Mouse (Mus musculus): ENCODE data around the gene Mgrn1. TPM values are rescaled to one million over a fixed set of nuclear protein-coding genes. Genes with fewer than 3 reads are reported as not detected.
A peak's percentile ranks its signal among the peaks of the same experiment; 100 is the strongest.

Gene Mgrn1
- polyA plus RNA-seq, 1 experiment from 2014 or later, result 81.1 TPM

- no peaks in the 10 kb centered on the region for H3K9me3 ChIP-seq (replicated peaks; ENCODE audit: control insufficient read depth, low read length)
- H3K4me1 ChIP-seq (ENCODE audit: control insufficient read depth, insufficient read depth, low read length), result peaks cover 33% of the 10 kb centered on the region
- H3K4me2 ChIP-seq (ENCODE audit: low read depth, low read length), result peak overlapping the region; percentile 92
- no peaks in the 10 kb centered on the region for H3K36me3 ChIP-seq (ENCODE audit: control insufficient read depth, insufficient read depth, low read length)
- peak overlapping the region; percentile 95 for H3K4me3 ChIP-seq (replicated peaks; ENCODE audit: low read length)
- no peak for ATAC-seq (ENCODE audit: insufficient read depth, low FRiP score)
- H3K27ac ChIP-seq (ENCODE audit: low read length), result peak overlapping the region; percentile 92
- H3K27me3 ChIP-seq (ENCODE audit: control insufficient read depth, insufficient read depth, low read length), result no peaks in the 10 kb centered on the region
- under 1% methylated on average over 8 of the region's 8 CpGs for WGBS
- H3K9ac ChIP-seq (ENCODE audit: low read length), result peak overlapping the region; percentile 94
These were observed 606 bp downstream of the Mgrn1 start for GRCm38 (mm10) chr16:4886690-4887020.

- Histone ChIP-seq H3K27me3 (ENCODE audit: control insufficient read depth, insufficient read depth, low read length) (no peaks in the 10 kb centered on the region), H3K4me2 (ENCODE audit: low read depth, low read length) (no peak overlapping the region), H3K27ac (ENCODE audit: low read length) (no peak overlapping the region), H3K4me1 (ENCODE audit: control insufficient read depth, insufficient read depth, low read length) (peaks cover 27% of the 10 kb centered on the region), H3K4me3 (replicated peaks; ENCODE audit: low read length) (no peak overlapping the region), H3K36me3 (ENCODE audit: control insufficient read depth, insufficient read depth, low read length) (no peaks in the 10 kb centered on the region; the same call in 1 of the 2 replicates), H3K9ac (ENCODE audit: low read length) (no peak overlapping the region), H3K9me3 (replicated peaks; ENCODE audit: control insufficient read depth, low read length) (no peaks in the 10 kb centered on the region)
- WGBS, result 55% methylated on average over 4 of the region's 4 CpGs
- ATAC-seq (ENCODE audit: insufficient read depth, low FRiP score), result no peak
These were observed 4.2 kb downstream of the Mgrn1 start for GRCm38 (mm10) chr16:4890201-4890709.

GRCm38 (mm10) chr16:4892171-4892570 lies 6.1 kb downstream of the Mgrn1 start:
- Histone ChIP-seq H3K9ac (ENCODE audit: low read length) (no peak overlapping the region), H3K9me3 (replicated peaks; ENCODE audit: control insufficient read depth, low read length) (no peaks in the 10 kb centered on the region), H3K4me2 (ENCODE audit: low read depth, low read length) (no peak overlapping the region), H3K27ac (ENCODE audit: low read length) (no peak overlapping the region), H3K27me3 (ENCODE audit: control insufficient read depth, insufficient read depth, low read length) (no peaks in the 10 kb centered on the region), H3K36me3 (ENCODE audit: control insufficient read depth, insufficient read depth, low read length) (no peaks in the 10 kb centered on the region; the same call in 1 of the 2 replicates), H3K4me1 (ENCODE audit: control insufficient read depth, insufficient read depth, low read length) (peaks cover 23% of the 10 kb centered on the region), H3K4me3 (replicated peaks; ENCODE audit: low read length) (no peak overlapping the region)
- ATAC-seq (ENCODE audit: insufficient read depth, low FRiP score), result no peak
- 84% methylated on average over 6 of the region's 6 CpGs for WGBS

- no peaks in the 10 kb centered on the region for H3K9me3 ChIP-seq (replicated peaks; ENCODE audit: control insufficient read depth, low read length)
- no peak for ATAC-seq (ENCODE audit: insufficient read depth, low FRiP score)
- H3K27ac ChIP-seq (ENCODE audit: low read length), result no peak overlapping the region
- no peak overlapping the region for H3K4me2 ChIP-seq (ENCODE audit: low read depth, low read length)
- WGBS, result 76% methylated on average over 7 of the region's 7 CpGs
- H3K9ac ChIP-seq (ENCODE audit: low read length), result no peak overlapping the region
- H3K4me1 ChIP-seq (ENCODE audit: control insufficient read depth, insufficient read depth, low read length), result peaks cover 9% of the 10 kb centered on the region; the same call in 1 of the 2 replicates
- no peak overlapping the region for H3K4me3 ChIP-seq (replicated peaks; ENCODE audit: low read length)
- no peaks in the 10 kb centered on the region; the same call in 1 of the 2 replicates for H3K36me3 ChIP-seq (ENCODE audit: control insufficient read depth, insufficient read depth, low read length)
- H3K27me3 ChIP-seq (ENCODE audit: control insufficient read depth, insufficient read depth, low read length), result no peaks in the 10 kb centered on the region
These were observed 8.3 kb downstream of the Mgrn1 start for GRCm38 (mm10) chr16:4894201-4894908.

- no peaks in the 10 kb centered on the region; the same call in 1 of the 2 replicates for H3K36me3 ChIP-seq (ENCODE audit: control insufficient read depth, insufficient read depth, low read length)
- WGBS, result 58% methylated on average over 5 of the region's 5 CpGs
- ATAC-seq (ENCODE audit: insufficient read depth, low FRiP score), result peak; percentile 78; the same call in 1 of the 2 replicates
- 0 out of 2 replicates have a peak, but pooled peaks cover 7% of the 10 kb centered on the region for H3K4me1 ChIP-seq (ENCODE audit: control insufficient read depth, insufficient read depth, low read length)
- H3K27me3 ChIP-seq (ENCODE audit: control insufficient read depth, insufficient read depth, low read length), result no peaks in the 10 kb centered on the region
- H3K4me3 ChIP-seq (replicated peaks; ENCODE audit: low read length), result no peak overlapping the region
- H3K9ac ChIP-seq (ENCODE audit: low read length), result no peak overlapping the region
- no peak overlapping the region for H3K4me2 ChIP-seq (ENCODE audit: low read depth, low read length)
- no peaks in the 10 kb centered on the region for H3K9me3 ChIP-seq (replicated peaks; ENCODE audit: control insufficient read depth, low read length)
- H3K27ac ChIP-seq (ENCODE audit: low read length), result no peak overlapping the region
These were observed 10.4 kb downstream of the Mgrn1 start for GRCm38 (mm10) chr16:4896249-4897027.

- Histone ChIP-seq H3K4me1 (ENCODE audit: control insufficient read depth, insufficient read depth, low read length) (0 out of 2 replicates have a peak, but pooled peaks cover 7% of the 10 kb centered on the region), H3K9ac (ENCODE audit: low read length) (no peak overlapping the region), H3K4me3 (replicated peaks; ENCODE audit: low read length) (no peak overlapping the region), H3K9me3 (replicated peaks; ENCODE audit: control insufficient read depth, low read length) (no peaks in the 10 kb centered on the region), H3K27ac (ENCODE audit: low read length) (no peak overlapping the region), H3K36me3 (ENCODE audit: control insufficient read depth, insufficient read depth, low read length) (no peaks in the 10 kb centered on the region; the same call in 1 of the 2 replicates), H3K4me2 (ENCODE audit: low read depth, low read length) (no peak overlapping the region), H3K27me3 (ENCODE audit: control insufficient read depth, insufficient read depth, low read length) (no peaks in the 10 kb centered on the region)
- 64% methylated on average over 7 of the region's 7 CpGs for WGBS
- no peak for ATAC-seq (ENCODE audit: insufficient read depth, low FRiP score)
These were observed 11.2 kb downstream of the Mgrn1 start for GRCm38 (mm10) chr16:4897146-4897730.

GRCm38 (mm10) chr16:4898881-4899280 lies 12.8 kb downstream of the Mgrn1 start:
- Histone ChIP-seq H3K4me1 (ENCODE audit: control insufficient read depth, insufficient read depth, low read length) (0 out of 2 replicates have a peak, but pooled peaks cover 7% of the 10 kb centered on the region), H3K27ac (ENCODE audit: low read length) (no peak overlapping the region), H3K4me3 (replicated peaks; ENCODE audit: low read length) (no peak overlapping the region), H3K9me3 (replicated peaks; ENCODE audit: control insufficient read depth, low read length) (no peaks in the 10 kb centered on the region), H3K36me3 (ENCODE audit: control insufficient read depth, insufficient read depth, low read length) (no peaks in the 10 kb centered on the region), H3K27me3 (ENCODE audit: control insufficient read depth, insufficient read depth, low read length) (no peaks in the 10 kb centered on the region), H3K4me2 (ENCODE audit: low read depth, low read length) (no peak overlapping the region), H3K9ac (ENCODE audit: low read length) (no peak overlapping the region)
- no peak for ATAC-seq (ENCODE audit: insufficient read depth, low FRiP score)
- 86% methylated on average over 6 of the region's 6 CpGs for WGBS

- ATAC-seq (ENCODE audit: insufficient read depth, low FRiP score), result no peak
- Histone ChIP-seq H3K4me1 (ENCODE audit: control insufficient read depth, insufficient read depth, low read length) (0 out of 2 replicates have a peak, but pooled peaks cover 6% of the 10 kb centered on the region), H3K9me3 (replicated peaks; ENCODE audit: control insufficient read depth, low read length) (no peaks in the 10 kb centered on the region), H3K4me2 (ENCODE audit: low read depth, low read length) (no peak overlapping the region), H3K27me3 (ENCODE audit: control insufficient read depth, insufficient read depth, low read length) (no peaks in the 10 kb centered on the region), H3K4me3 (replicated peaks; ENCODE audit: low read length) (no peak overlapping the region), H3K27ac (ENCODE audit: low read length) (no peak overlapping the region), H3K36me3 (ENCODE audit: control insufficient read depth, insufficient read depth, low read length) (no peaks in the 10 kb centered on the region), H3K9ac (ENCODE audit: low read length) (no peak overlapping the region)
- WGBS, result 49% methylated on average over 2 of the region's 2 CpGs
These were observed 13.7 kb downstream of the Mgrn1 start for GRCm38 (mm10) chr16:4899711-4900110.

GRCm38 (mm10) chr16:4901167-4901566 lies 15.1 kb downstream of the Mgrn1 start:
- no peak overlapping the region for H3K4me3 ChIP-seq (replicated peaks; ENCODE audit: low read length)
- no peak for ATAC-seq (ENCODE audit: insufficient read depth, low FRiP score)
- WGBS, result 63% methylated on average over 7 of the region's 7 CpGs

More at GRCm38 (mm10) chr16:4901167-4901566, 15.1 kb downstream of the Mgrn1 start:
- 0 out of 2 replicates have a peak, but pooled peaks cover 4% of the 10 kb centered on the region for H3K4me1 ChIP-seq (ENCODE audit: control insufficient read depth, insufficient read depth, low read length)
- no peak overlapping the region for H3K4me2 ChIP-seq (ENCODE audit: low read depth, low read length)
- H3K9ac ChIP-seq (ENCODE audit: low read length), result no peak overlapping the region
- H3K27me3 ChIP-seq (ENCODE audit: control insufficient read depth, insufficient read depth, low read length), result no peaks in the 10 kb centered on the region
- H3K27ac ChIP-seq (ENCODE audit: low read length), result no peak overlapping the region
- H3K9me3 ChIP-seq (replicated peaks; ENCODE audit: control insufficient read depth, low read length), result no peaks in the 10 kb centered on the region
- H3K36me3 ChIP-seq (ENCODE audit: control insufficient read depth, insufficient read depth, low read length), result no peaks in the 10 kb centered on the region
